8 mouse cellular contexts compared by ENCODE assay signal in genomic region chr3:9573581-9573980, GRCm38 (mm10). TPM values are rescaled to one million over a fixed set of nuclear protein-coding genes. Genes with fewer than 3 reads are reported as not detected.
DNase-seq lines count a peak whose midpoint lies in the region; ATAC-seq and TF ChIP-seq lines count a peak whose summit lies in the region.
"Had no signal": no experiment of that assay in that cellular context is flagged by ENCODE, and none has a peak within 500 bp of the region (broad histone marks: within the 10 kb centered on the region; RNA-seq: fewer than 3 reads in every experiment).

No protein-coding gene starts in this region.

- H3K4me1 ChIP-seq in embryonic facial prominence, embryonic 11.5 days (ENCODE audit: control insufficient read depth, insufficient read depth, low read length): no peaks in the 10 kb centered on the region
- peaks cover 26% of the 10 kb centered on the region for H3K4me1 ChIP-seq in liver, embryonic 11.5 days (replicated peaks; ENCODE audit: control insufficient read depth, insufficient read depth, low read length)
- no peaks in the 10 kb centered on the region for H3K4me1 ChIP-seq in midbrain, postnatal 0 days (ENCODE audit: insufficient read depth, low read length)
- H3K4me1 ChIP-seq in forebrain, embryonic 15.5 days: peaks cover 41% of the 10 kb centered on the region

- no peak overlapping the region for H3K9ac ChIP-seq in embryonic facial prominence, embryonic 11.5 days (replicated peaks; ENCODE audit: low read length)
- no peak overlapping the region for H3K9ac ChIP-seq in liver, embryonic 11.5 days (ENCODE audit: low read depth, low read length)
- no peak overlapping the region for H3K9ac ChIP-seq in midbrain, postnatal 0 days (replicated peaks; ENCODE audit: low read length, poor library complexity, severe bottlenecking)
- no peak overlapping the region for H3K9ac ChIP-seq in forebrain, embryonic 15.5 days (replicated peaks)
- H3K9ac ChIP-seq: neural tube, embryonic 13.5 days had no signal

- WGBS in embryonic facial prominence, embryonic 11.5 days: 60% methylated on average over 6 of the region's 6 CpGs
- 39% methylated on average over 6 of the region's 6 CpGs for WGBS in liver, embryonic 11.5 days
- 59% methylated on average over 6 of the region's 6 CpGs for WGBS in midbrain, postnatal 0 days
- 48% methylated on average over 6 of the region's 6 CpGs for WGBS in forebrain, embryonic 15.5 days

- no peak for ATAC-seq in embryonic facial prominence, embryonic 11.5 days (replicated peaks; ENCODE audit: insufficient number of reproducible peaks, low FRiP score, low TSS enrichment, low read depth)
- peak; percentile 79 to 82 for ATAC-seq in hematopoietic stem cell, adult 5-6 weeks (replicated peaks in 1 of 2; ENCODE audit: insufficient read depth in 1 of 2, low FRiP score in 2 of 2, low TSS enrichment in 1 of 2, low read depth in 1 of 2, poor library complexity in 2 of 2, severe bottlenecking in 2 of 2)
- ATAC-seq in liver, embryonic 11.5 days (replicated peaks; ENCODE audit: low FRiP score): peak; percentile 41; the same call in 1 of the 2 replicates
- no peak for ATAC-seq in midbrain, postnatal 0 days (ENCODE audit: low FRiP score)
- ATAC-seq in forebrain, embryonic 15.5 days (replicated peaks): no peak

- DNase-seq in NIH3T3 (ENCODE audit: low read depth): peak; percentile 80
- DNase-seq in embryonic facial prominence, embryonic 11.5 days (ENCODE audit: low spot score): peak; percentile 44
- DNase-seq in liver, embryonic 11.5 days (ENCODE audit: low spot score): no peak
- DNase-seq in cerebellum, adult 8-10 months: no peak
- no peak for DNase-seq in midbrain, postnatal 0 days (ENCODE audit: low spot score)

- TF ChIP-seq CTCF in midbrain, postnatal 0 days (IDR thresholded peaks at IDR 0.05): no peak

- H3K36me3 ChIP-seq in embryonic facial prominence, embryonic 11.5 days (replicated peaks; ENCODE audit: control insufficient read depth, insufficient read depth, low read depth, low read length): no peaks in the 10 kb centered on the region
- no peaks in the 10 kb centered on the region for H3K36me3 ChIP-seq in liver, embryonic 11.5 days (ENCODE audit: control insufficient read depth, insufficient read depth, low read length)
- H3K36me3 ChIP-seq in midbrain, postnatal 0 days (ENCODE audit: insufficient read depth, low read length): no peaks in the 10 kb centered on the region
- no peaks in the 10 kb centered on the region for H3K36me3 ChIP-seq in forebrain, embryonic 15.5 days
- H3K36me3 ChIP-seq: neural tube, embryonic 13.5 days had no signal

- no peak overlapping the region for H3K27ac ChIP-seq in embryonic facial prominence, embryonic 11.5 days (replicated peaks; ENCODE audit: low read depth, low read length)
- H3K27ac ChIP-seq in liver, embryonic 11.5 days (ENCODE audit: low read depth, low read length): no peak overlapping the region
- no peak overlapping the region for H3K27ac ChIP-seq in midbrain, postnatal 0 days (ENCODE audit: low read depth, low read length)
- H3K27ac ChIP-seq in forebrain, embryonic 15.5 days (replicated peaks): no peak overlapping the region
- H3K27ac ChIP-seq: neural tube, embryonic 13.5 days had no signal

- no peaks in the 10 kb centered on the region for H3K9me3 ChIP-seq in embryonic facial prominence, embryonic 11.5 days (replicated peaks; ENCODE audit: control insufficient read depth, low read length)
- H3K9me3 ChIP-seq in liver, embryonic 11.5 days (ENCODE audit: control insufficient read depth, low read length): no peaks in the 10 kb centered on the region
- no peaks in the 10 kb centered on the region for H3K9me3 ChIP-seq in midbrain, postnatal 0 days (ENCODE audit: low read length)
- no peaks in the 10 kb centered on the region for H3K9me3 ChIP-seq in forebrain, embryonic 15.5 days
- H3K9me3 ChIP-seq: neural tube, embryonic 13.5 days had no signal

- no peaks in the 10 kb centered on the region for H3K27me3 ChIP-seq in embryonic facial prominence, embryonic 11.5 days (ENCODE audit: control insufficient read depth, insufficient read depth, low read length)
- no peaks in the 10 kb centered on the region for H3K27me3 ChIP-seq in liver, embryonic 11.5 days (replicated peaks; ENCODE audit: control insufficient read depth, insufficient read depth, low read length)
- H3K27me3 ChIP-seq in midbrain, postnatal 0 days (ENCODE audit: insufficient read depth, low read length): no peaks in the 10 kb centered on the region
- H3K27me3 ChIP-seq in forebrain, embryonic 15.5 days: no peaks in the 10 kb centered on the region
- H3K27me3 ChIP-seq: neural tube, embryonic 13.5 days had no signal

- H3K4me2 ChIP-seq in embryonic facial prominence, embryonic 11.5 days (ENCODE audit: low read depth, low read length): no peak overlapping the region
- H3K4me2 ChIP-seq in liver, embryonic 11.5 days: no peak overlapping the region
- no peak overlapping the region for H3K4me2 ChIP-seq in midbrain, postnatal 0 days (ENCODE audit: low read depth, low read length, poor library complexity, severe bottlenecking)
- H3K4me2 ChIP-seq in forebrain, embryonic 15.5 days (replicated peaks): no peak overlapping the region
- H3K4me2 ChIP-seq: neural tube, embryonic 13.5 days had no signal

- H3K4me3 ChIP-seq in embryonic facial prominence, embryonic 11.5 days (ENCODE audit: low read depth, low read length): no peak overlapping the region
- no peak overlapping the region for H3K4me3 ChIP-seq in liver, embryonic 11.5 days (ENCODE audit: low read depth, low read length)
- no peak overlapping the region for H3K4me3 ChIP-seq in midbrain, postnatal 0 days (ENCODE audit: low read depth, low read length)
- no peak overlapping the region for H3K4me3 ChIP-seq in forebrain, embryonic 15.5 days
- H3K4me3 ChIP-seq: neural tube, embryonic 13.5 days had no signal

RNA-seq across cellular contexts. Expression of gene Zfp704, which starts 36.3 kb away (rescaled TPM):
- 6.9 and 7.0 TPM in 2 replicates for polyA plus RNA-seq in embryonic facial prominence, embryonic 11.5 days (2014; fragmentation: Nextera tagmentation; extraction: Ambion mirVana)
- 16.3 and 27.6 TPM in 2 replicates for total RNA-seq in hematopoietic stem cell, adult 5-6 weeks (2017)
- 4.1 and 4.7 TPM in 2 replicates for polyA plus RNA-seq in liver, embryonic 11.5 days (2014; fragmentation: Nextera tagmentation; extraction: Ambion mirVana)
- total RNA-seq in midbrain, postnatal 0 days (2014; rRNA removed): 68.8 and 72.9 TPM in 2 replicates
- polyA plus RNA-seq in midbrain, postnatal 0 days (2015; fragmentation: Nextera tagmentation; extraction: Ambion mirVana): 8.9 and 11.3 TPM in 2 replicates
- polyA plus RNA-seq in forebrain, embryonic 15.5 days (2015; fragmentation: Nextera tagmentation; extraction: Ambion mirVana): 16.1 and 17.9 TPM in 2 replicates

Comparison
In these comparisons a context has a peak if more than half of its experiments do, and no peak if none do; other contexts are left out.
1. DNase-seq: peak in NIH3T3 (single experiment) and embryonic facial prominence, embryonic 11.5 days (single experiment); none in liver, embryonic 11.5 days (single experiment), cerebellum, adult 8-10 months (single experiment) and midbrain, postnatal 0 days (single experiment).
2. ATAC-seq: peak in hematopoietic stem cell, adult 5-6 weeks (2 of 2) and liver, embryonic 11.5 days (single experiment); none in embryonic facial prominence, embryonic 11.5 days (single experiment), midbrain, postnatal 0 days (single experiment) and forebrain, embryonic 15.5 days (single experiment).